Mouse (Mus musculus) urinary bladder, adult 2 months (tissue): ENCODE data around the gene Cct7. TPM values are rescaled to one million over a fixed set of nuclear protein-coding genes. Genes with fewer than 3 reads are reported as not detected.
"Not testable (repeated sequence)": the region's sequence is repeated elsewhere in the genome, so short reads cannot be mapped to it uniquely, and the experiment has no call there.

Source experiments
- DNase-seq: peaks from one replicate; pipeline ENCODE4 v3.0.0; 2022; ENCODE audit warnings: low spot score
- polyA plus RNA-seq: library from polyadenylated mRNA; depleted of rRNA; stranded (reverse); fragments of >200 nt; gene quantifications from 2 replicates; pipeline ENCODE4 v1.2.3, GENCODE M21; 2012; rRNA removed

Cct7 gene
- 154 and 155 TPM in 2 replicates for polyA plus RNA-seq

GRCm38 (mm10) chr6:85450697-85451663 is at the start of gene Cct7:
Cct7 (plus strand) TSS chr6:85451514.
- peak; percentile 94 for DNase-seq

DNA sequence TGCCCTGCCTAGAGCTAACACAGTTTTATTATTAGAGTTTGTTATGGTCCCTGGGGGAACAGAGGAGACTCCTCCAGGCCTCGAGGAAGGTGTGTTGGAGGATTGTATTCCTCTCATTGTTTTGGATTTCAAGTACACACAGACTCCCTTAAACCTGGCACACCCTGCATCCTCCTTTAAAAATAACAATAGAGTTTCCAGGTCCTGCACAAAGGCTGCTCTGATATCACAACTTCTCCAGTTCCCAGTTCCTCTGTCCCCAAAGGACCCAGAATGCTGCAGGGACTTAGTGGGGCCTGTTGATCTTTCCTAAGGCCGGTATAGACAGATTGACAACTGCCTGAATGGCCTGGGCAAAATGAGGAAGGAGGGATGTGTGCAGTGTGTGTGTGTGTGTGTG is 48.7 kb upstream of the Cct7 start:
- no peak for DNase-seq

GRCm38 (mm10) chr6:85403039-85403438 is 48.3 kb upstream of the Cct7 start:
- no peak for DNase-seq

GRCm38 (mm10) chr6:85409003-85409402 is 42.3 kb upstream of the Cct7 start:
- no peak for DNase-seq

DNA sequence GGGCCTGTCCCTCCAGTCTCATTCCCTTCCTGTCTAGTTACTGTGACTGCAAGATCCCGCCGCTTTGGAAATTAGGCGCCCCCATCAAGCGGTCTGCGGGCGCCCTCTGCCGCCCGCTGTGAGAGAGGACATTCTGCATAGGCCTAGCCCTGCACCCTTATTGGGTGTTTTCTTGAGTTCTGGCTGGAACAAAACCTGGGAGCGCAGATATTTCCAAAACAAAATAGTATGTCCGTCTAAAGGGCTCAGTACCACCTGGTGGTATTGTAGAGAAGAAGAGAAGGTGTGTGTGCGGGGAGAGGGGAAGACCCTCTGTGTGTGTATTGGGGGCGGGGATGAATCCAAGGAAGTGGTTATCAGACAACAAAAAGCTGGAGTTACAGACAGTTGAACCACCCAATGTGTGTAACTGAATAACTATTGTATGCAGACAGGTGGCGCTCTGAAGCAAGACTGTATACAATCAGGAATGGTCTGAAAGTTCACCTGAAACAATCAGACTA is 40.5 kb upstream of the Cct7 start:
- no peak for DNase-seq

DNA sequence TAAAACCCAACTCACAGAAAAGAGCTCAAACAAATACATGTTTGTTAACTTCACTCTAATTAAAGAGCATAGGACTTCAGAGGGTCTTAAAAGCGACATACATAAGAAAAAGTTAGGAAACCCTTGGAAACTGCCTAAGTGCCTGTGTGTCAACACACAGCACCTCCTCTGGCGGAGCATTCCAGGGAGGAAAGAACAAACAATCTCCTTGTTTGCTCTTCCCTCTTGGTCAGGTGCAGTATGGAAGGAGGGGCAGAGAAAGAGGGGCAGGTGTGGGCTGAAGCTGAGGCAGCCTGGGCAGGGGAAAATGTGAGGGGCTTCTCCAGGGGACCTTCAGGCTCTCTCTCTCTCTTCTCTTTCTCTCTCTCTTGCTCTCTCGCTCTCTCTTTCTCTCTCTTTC is 35.5 kb upstream of the Cct7 start:
- no peak for DNase-seq

DNA sequence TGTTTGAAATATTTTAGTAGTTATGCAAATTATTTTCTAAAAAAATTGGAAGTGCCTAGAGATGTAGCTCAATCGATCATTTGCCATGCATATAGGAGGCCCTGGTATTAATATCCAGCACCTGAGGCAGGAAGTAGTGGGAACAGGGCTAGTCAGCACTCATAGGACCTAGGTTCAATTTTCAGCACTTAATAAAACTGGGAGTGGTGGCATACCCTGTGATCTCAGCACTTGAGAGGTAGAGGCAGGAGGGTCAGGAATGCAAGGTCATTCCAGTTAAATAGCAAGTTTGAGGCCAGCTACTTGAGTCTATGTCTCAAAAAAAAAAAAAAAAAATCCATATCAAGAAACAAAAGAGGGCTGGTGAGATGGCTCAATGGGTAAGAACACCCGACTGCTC is 32.2 kb upstream of the Cct7 start:
- DNase-seq = no peak

GRCm38 (mm10) chr6:85423836-85424379 is 27.4 kb upstream of the Cct7 start, which contains the start of gene Noto:
Noto (plus strand) TSS chr6:85423886.
- DNase-seq = no peak

DNA sequence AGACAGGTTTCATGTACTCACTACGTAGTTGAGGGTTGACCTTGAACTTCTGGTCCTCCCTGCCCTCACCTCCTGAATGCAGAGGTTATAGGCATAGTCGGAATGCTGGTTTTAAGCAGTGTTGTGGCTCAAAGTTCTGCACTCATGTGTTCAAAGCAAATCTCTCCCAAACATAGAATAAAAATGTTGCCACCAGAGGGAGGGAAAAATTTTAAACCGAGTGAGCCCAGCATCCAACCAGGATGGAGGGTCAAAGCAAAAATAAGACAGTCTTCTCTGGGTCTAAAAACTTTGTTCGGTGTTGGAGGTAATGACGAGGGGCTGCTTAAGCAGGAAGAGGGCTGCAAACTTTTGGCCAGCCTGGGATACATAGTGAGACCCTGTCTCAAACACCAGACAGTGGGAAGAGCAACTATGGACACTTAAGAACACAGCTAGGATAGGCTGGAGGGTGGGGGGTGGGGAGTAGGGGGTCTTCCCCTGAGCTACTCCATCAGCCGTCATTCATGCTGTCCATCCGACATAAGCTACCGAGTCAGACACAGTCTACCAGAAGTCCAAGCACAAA is 20.0 kb upstream of the Cct7 start:
- no peak for DNase-seq

DNA sequence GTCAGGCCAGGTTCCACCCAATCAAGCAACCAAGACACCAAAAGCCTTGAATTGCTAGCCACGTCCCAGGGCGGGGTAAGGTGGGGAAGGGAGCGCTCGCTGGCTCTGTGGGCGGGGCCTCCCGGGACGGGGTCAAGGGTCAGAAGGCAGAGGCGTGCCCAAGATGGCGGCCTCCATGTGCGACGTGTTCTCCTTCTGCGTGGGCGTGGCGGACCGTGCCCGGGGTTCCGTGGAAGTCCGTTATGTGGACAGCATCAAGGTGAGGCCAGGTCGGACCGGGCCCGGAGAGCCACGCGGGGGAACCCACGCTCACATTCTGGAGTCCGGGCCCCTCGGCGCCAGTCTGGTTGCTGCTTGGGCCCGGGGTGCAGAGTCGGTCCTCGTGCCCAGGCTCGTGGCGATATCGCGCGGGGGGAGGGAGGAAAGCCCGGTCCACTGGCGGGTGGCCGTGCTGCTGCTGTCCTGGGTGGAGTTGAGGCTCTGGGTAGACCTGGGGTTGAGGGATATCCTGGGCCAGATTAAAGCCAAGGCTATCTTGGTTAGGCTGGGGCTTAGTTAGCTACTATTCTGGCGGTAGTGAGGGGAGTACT is 19.4 kb upstream of the Cct7 start, which contains the start of gene Smyd5:
TSS of gene Smyd5 (plus strand) at position 148 of the 590 bp plus-strand sequence.
- peak; percentile 73 for DNase-seq

DNA sequence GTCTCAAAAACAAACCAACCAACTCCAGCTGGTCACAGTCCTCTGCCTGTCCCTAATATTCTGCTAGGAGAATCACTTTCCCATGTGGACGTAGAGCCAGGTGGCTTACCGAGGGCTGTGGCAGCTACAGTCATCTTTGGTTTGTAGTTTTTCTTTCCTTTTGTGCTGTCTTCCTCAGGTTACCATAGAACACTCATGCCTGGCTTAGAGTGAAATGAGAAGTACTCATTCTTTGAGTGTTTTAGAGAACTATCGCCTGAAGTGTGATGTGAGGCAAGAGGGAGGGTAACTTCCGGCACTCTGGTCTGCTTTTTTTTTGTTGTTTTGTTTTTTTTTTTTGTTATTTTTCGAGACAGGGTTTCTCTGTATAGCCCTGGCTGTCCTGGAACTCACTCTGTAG is 17.4 kb upstream of the Cct7 start:
- DNase-seq = no peak

DNA sequence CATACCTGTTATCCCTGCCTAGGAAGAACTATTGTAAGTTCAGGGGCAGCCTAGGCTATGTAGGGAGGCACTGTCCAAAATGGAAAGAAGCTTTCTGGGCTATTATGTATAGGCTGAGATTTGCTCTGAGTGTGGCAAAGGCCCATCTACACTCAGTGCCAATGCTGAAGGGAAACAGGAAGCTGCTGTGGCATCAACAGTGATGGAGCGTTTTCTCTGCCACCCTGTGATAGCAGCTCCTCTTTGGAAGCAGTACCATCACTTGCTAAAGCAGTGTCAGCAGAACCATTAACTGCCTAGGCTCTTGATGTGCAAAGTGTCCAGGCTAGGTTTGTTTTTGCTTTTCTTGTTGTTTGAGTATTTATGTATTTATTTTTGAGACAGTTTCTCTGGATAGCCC is 15.1 kb upstream of the Cct7 start:
- no peak for DNase-seq

DNA sequence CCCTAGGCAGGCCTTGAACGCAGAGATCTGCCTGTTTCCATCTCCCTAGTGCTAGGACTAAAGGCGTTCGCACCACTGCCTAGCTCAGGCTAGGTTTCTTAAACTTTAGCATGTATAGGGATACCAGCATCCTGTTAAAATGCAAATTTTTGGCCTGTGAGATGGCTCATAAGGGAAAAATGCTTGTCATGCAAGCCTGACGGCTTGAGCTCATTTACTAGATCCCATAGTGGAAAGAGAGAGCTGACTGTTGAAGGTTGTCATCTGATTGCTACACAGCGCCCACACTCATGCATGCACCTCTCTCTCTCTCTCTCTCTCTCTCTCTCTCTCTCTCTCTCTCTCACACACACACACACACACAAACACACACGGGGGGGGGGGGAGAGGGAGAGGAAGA is 14.7 kb upstream of the Cct7 start:
- DNase-seq = no peak

DNA sequence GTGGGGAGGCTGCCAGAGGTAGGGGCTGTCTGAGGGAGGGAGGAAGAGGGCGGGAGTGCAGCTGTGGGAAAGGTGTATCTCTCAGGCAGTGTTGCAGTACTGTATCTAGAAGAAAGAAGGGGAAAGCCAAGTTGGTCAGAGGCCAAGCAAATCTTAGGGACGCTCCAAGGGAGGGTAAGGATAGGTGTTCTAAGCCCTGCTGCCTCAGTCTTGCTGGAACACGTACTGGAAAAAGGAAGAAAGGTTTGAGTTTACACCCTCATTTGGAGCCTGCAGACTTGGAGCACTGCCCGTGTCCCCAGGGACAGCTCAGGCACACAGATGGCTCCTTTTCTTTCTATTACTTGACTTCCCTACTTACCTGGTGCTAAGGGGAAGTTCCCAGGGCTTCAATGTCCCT is 10.2 kb upstream of the Cct7 start:
- DNase-seq = no peak

DNA sequence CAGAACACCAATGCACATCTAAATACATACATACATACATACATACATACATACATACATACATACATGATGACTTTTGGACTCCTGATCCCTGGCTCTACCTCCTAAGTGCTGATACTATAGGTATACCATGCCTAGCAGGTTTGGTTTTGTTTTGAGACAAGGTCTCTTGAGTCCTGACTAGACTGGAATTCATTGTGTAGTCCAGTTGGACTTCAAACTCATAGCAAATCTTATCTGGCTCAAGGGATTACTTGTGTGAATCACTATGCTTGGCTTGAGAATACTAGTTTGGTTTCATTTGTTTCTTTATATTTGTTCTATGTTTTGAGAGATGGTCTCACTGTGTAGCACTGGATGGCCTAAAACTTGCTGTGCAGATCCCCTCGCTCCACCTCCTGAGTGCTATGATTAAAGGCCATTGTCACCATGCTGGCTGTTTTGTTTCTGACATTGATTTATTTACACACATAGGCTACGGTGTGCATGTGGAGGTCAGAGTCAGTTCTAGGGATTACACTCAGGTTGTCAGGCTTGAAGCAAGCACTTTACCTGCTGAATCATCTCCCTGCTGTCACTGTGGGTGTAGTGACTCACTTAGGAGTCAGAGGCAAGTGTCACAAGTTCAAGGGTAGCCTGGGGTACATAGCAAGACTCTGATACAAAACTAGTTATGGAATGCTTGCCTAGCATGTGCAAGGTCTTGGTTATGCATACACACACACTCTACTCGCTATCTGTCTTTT is 7.7 kb upstream of the Cct7 start:
- DNase-seq = no peak

DNA sequence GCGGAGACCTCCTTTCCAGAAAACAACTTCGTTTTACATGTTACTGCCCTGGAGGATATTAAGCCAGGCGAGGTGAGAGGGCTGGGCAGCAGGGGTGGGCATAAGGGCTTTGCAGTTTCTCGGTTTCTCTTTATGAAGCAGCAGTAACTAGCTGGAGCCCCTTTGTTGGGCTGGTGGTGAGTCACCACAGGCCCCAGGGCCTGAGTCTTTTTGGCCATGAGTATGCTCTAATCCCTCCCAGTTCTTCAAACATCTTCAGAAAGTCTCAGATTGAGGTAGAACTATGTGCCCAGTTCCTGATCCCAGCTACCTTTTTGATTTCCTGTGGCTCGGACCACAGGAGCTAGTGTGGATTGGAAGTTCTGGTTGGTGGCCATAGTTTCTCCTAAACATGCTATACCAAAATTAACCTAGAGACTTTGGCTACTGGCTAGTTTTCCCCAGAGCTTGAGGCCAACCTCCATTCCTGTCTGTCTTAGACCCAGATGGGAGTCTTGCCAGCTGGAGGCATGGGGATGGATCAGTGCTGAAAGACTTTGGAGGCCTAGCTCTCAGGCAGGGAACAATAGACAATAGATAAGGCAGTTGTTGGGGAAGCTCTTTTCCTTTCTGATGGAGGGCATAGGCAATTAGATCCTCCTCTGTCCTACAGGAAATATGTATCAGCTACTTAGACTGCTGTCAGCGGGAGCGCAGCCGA is 6.9 kb upstream of the Cct7 start:
- no peak for DNase-seq

DNA sequence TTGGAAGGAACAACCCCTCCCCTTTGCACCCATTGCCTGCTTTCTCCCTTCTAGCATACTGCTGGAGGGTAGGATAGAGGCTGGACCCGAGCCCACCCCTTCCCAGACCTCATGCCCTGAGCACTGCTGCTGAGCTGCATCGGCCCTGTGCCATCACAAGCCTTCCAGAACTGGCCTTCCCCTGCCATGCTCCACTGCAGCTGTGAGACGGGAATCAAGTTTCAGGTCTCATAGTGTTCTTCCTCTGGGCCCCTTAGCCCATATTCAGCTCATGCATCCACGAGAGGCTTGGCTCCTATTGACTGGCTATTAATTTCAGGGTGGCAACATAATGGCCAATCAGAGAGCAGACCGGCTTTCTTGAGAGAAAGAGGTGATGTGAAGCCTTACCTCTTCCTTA is 6.0 kb upstream of the Cct7 start:
- no peak for DNase-seq

- DNase-seq = no peak
These were observed 4.0 kb upstream of the Cct7 start for GRCm38 (mm10) chr6:85447351-85447750.

DNA sequence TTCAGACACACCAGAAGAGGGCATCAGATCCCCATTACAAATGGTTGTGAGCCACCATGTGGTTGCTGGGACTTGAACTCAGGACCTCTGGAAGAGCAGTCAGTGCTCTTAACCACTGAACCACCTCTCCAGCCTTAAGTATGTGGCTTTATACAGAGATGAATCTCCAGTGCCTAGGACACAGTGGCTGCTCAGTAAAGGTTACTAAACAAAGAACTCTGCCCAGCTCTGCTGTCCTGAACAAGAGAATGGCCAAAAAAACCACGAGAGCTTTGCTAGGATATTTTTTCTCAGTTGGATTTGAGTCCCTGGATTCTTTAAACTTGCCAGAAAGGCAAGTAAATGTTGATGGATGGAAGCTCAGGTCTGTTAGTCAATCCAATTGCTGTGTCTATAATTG is 1.2 kb upstream of the Cct7 start:
- not testable (repeated sequence) for DNase-seq

GRCm38 (mm10) chr6:85451664-85452410 is 523 bp downstream of the Cct7 start, which contains the start of gene Pradc1:
Pradc1 (minus strand) TSS chr6:85451970.
- DNase-seq = peak; percentile 91
